In the genomic region with DNA sequence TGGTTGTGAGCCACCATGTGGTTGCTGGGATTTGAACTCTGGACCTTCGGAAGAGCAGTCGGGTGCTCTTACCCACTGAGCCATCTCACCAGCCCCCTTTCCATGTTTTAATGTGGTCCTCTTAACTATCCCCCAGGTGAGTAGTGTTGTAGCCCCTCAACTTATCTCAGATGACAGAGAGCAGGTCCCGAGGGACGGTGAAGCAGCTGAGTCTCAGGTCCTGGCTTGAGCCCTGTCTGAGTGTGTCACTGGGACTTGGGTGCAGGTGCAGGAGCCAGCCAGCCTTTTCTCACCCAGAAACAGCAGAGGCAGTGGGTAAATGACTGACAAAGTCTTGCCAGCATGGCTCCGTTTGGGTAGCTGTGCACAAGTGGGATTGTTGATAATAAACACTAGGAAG, we compare ENCODE assay signal across 14 mouse cellular contexts. TPM values are rescaled to one million over a fixed set of nuclear protein-coding genes. Genes with fewer than 3 reads are reported as not detected.
"Had no signal": no experiment of that assay in that cellular context is flagged by ENCODE, and none has a peak within 500 bp of the region (broad histone marks: within the 10 kb centered on the region; RNA-seq: fewer than 3 reads in every experiment).

No protein-coding gene starts in this region.

- H3K4me2 ChIP-seq: limb, embryonic 15.5 days; midbrain, embryonic 15.5 days; neural tube, embryonic 12.5 days; stomach, embryonic 15.5 days had no signal

- H3K9ac ChIP-seq: limb, embryonic 15.5 days; midbrain, embryonic 15.5 days; neural tube, embryonic 12.5 days; stomach, embryonic 15.5 days had no signal

- H3K36me3 ChIP-seq: limb, embryonic 15.5 days; midbrain, embryonic 15.5 days; neural tube, embryonic 12.5 days; stomach, embryonic 15.5 days had no signal

- H3K4me3 ChIP-seq: left cerebral cortex, adult 2 months; limb, embryonic 15.5 days; midbrain, embryonic 15.5 days; neural tube, embryonic 12.5 days; stomach, embryonic 15.5 days had no signal

- H3K27ac ChIP-seq: left cerebral cortex, adult 2 months; limb, embryonic 15.5 days; midbrain, embryonic 15.5 days; neural tube, embryonic 12.5 days; stomach, embryonic 15.5 days had no signal

- ATAC-seq: midbrain, embryonic 15.5 days had no signal

- H3K9me3 ChIP-seq: limb, embryonic 15.5 days; midbrain, embryonic 15.5 days; neural tube, embryonic 12.5 days; stomach, embryonic 15.5 days had no signal

- H3K4me1 ChIP-seq: midbrain, embryonic 15.5 days; neural tube, embryonic 12.5 days had no signal

- DNase-seq: kidney, adult 11 months; kidney, postnatal 14 days; lung, adult 18-20 months; lung, postnatal 4 days; spleen, adult 18-20 months; thymus, adult 2 months; thymus, postnatal 25 days had no signal

- H3K27me3 ChIP-seq: limb, embryonic 15.5 days; midbrain, embryonic 15.5 days; neural tube, embryonic 12.5 days had no signal

RNA-seq across cellular contexts. Expression of a gene that starts 14.3 kb away (rescaled TPM):
- polyA plus RNA-seq: limb, embryonic 15.5 days; neural tube, embryonic 12.5 days; testis, adult 2 months had no signal

RNA-seq across cellular contexts. Expression of a gene that starts 25.5 kb away (rescaled TPM):
- total RNA-seq: monocyte, adult 5-6 weeks had no signal
